Mouse (Mus musculus): ENCODE results near the gene Fbxw8.

Fbxw8 gene

GRCm38 (mm10) chr5:118076721-118077592 is 78.3 kb downstream of the Fbxw8 start:
- DNase-seq (ENCODE audit: low read depth) = no peak

- DNase-seq (ENCODE audit: low read depth) = no peak
These were observed 82.0 kb downstream of the Fbxw8 start for GRCm38 (mm10) chr5:118073213-118073773.

- no peak for DNase-seq (ENCODE audit: low read depth)
These were observed 83.5 kb downstream of the Fbxw8 start for GRCm38 (mm10) chr5:118071766-118072165.

GRCm38 (mm10) chr5:118069315-118069714 is 85.9 kb downstream of the Fbxw8 start:
- DNase-seq (ENCODE audit: low read depth) = peak; percentile 90

- no peak for DNase-seq (ENCODE audit: low read depth)
These were observed 87.2 kb downstream of the Fbxw8 start for GRCm38 (mm10) chr5:118067984-118068494.

GRCm38 (mm10) chr5:118067572-118067971 is 87.7 kb downstream of the Fbxw8 start:
- no peak for DNase-seq (ENCODE audit: low read depth)

GRCm38 (mm10) chr5:118066828-118067227 is 88.4 kb downstream of the Fbxw8 start:
- peak; percentile 82 for DNase-seq (ENCODE audit: low read depth)

- DNase-seq (ENCODE audit: low read depth) = no peak
These were observed 89.6 kb downstream of the Fbxw8 start for GRCm38 (mm10) chr5:118065516-118066255.

- no peak for DNase-seq (ENCODE audit: low read depth)
These were observed 90.9 kb downstream of the Fbxw8 start for GRCm38 (mm10) chr5:118064284-118064901.

GRCm38 (mm10) chr5:118063181-118063621 is 92.1 kb downstream of the Fbxw8 start:
- no peak for DNase-seq (ENCODE audit: low read depth)

- DNase-seq (ENCODE audit: low read depth) = no peak
These were observed 93.9 kb downstream of the Fbxw8 start for GRCm38 (mm10) chr5:118061391-118061790.

- no peak for DNase-seq (ENCODE audit: low read depth)
These were observed 95.6 kb downstream of the Fbxw8 start for GRCm38 (mm10) chr5:118059646-118060045.

- no peak for DNase-seq (ENCODE audit: low read depth)
These were observed 96.4 kb downstream of the Fbxw8 start for GRCm38 (mm10) chr5:118058858-118059257.

GRCm38 (mm10) chr5:118057508-118058111 is 97.7 kb downstream of the Fbxw8 start:
- no peak for DNase-seq (ENCODE audit: low read depth)

- DNase-seq (ENCODE audit: low read depth) = no peak
These were observed 102.1 kb downstream of the Fbxw8 start for GRCm38 (mm10) chr5:118053205-118053604.

GRCm38 (mm10) chr5:118051981-118052662 is 103.1 kb downstream of the Fbxw8 start:
- DNase-seq (ENCODE audit: low read depth) = no peak

GRCm38 (mm10) chr5:118050743-118051142 is 104.5 kb downstream of the Fbxw8 start:
- DNase-seq (ENCODE audit: low read depth) = no peak

- DNase-seq (ENCODE audit: low read depth) = peak; percentile 41
These were observed 106.3 kb downstream of the Fbxw8 start for GRCm38 (mm10) chr5:118048928-118049327.

- DNase-seq (ENCODE audit: low read depth) = peak; percentile 62
These were observed 106.9 kb downstream of the Fbxw8 start for GRCm38 (mm10) chr5:118048412-118048811.

- DNase-seq (ENCODE audit: low read depth) = peak; percentile 86
These were observed 108.0 kb downstream of the Fbxw8 start for GRCm38 (mm10) chr5:118047091-118047757.

Data from naive thymus-derived CD4-positive, alpha-beta T cell, adult 2 months (primary cell).